Mouse (Mus musculus): ENCODE data around the gene Tma7.

The Tma7 gene

DNA sequence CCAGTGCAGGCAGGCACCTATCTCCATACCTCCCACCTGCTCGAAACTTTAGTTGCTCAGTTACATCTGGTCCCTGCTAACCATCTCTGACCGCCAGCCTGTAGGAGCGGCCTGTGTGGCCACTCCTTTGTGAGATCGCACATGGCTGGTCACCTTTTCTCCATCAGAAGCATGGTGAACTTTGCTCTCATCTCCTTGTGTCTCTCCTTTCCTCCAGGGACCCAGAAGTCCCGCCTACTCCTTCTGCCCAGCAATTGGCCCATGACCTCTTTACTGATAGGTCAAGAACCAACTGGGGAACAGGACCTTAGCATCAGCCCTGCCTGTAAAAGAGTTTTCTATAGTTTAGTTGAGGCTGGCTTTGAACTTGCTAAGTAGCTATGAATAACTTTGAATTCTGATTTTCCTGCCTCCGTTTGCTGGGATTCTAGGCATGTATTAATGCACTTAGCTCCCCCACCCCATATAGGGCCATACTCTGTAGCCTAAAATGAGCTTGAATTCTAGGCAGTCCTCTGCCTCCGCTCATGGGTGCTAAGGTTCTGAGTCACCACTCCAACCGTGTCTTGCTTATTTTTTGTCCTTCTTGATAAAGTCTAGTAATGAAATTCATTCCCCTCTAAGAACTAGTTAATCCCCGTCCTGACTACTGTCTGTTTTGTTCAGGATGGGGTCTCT, 32.3 kb downstream of the Tma7 start:
- in situ Hi-C loops (cut with MboI; ENCODE audit: low sequenced_read_pairs): no loop called here

DNA sequence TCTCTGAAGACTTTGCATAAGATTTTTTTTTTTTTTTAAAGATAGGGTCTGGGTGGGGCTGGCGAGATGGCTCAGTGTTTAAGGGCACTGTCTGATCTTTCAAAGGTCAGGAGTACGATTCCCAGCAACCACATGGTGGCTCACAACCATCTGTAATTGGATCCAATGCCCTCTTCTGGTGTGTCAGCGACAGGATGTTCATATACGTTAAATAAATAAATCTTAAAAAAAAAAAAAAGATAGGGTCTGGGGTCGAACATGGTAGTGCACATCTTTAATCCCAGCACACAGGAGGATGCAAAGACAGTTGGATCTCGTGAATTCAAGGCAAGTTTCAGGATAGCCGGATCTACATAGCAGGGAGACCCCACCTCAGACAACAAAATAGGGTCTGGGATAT, 33.1 kb downstream of the Tma7 start:
- in situ Hi-C loops (cut with MboI; ENCODE audit: low sequenced_read_pairs): no loop called here

GRCm38 (mm10) chr9:109046306-109046705, 36.1 kb downstream of the Tma7 start:
- in situ Hi-C loops (cut with MboI; ENCODE audit: low sequenced_read_pairs): no loop called here

DNA sequence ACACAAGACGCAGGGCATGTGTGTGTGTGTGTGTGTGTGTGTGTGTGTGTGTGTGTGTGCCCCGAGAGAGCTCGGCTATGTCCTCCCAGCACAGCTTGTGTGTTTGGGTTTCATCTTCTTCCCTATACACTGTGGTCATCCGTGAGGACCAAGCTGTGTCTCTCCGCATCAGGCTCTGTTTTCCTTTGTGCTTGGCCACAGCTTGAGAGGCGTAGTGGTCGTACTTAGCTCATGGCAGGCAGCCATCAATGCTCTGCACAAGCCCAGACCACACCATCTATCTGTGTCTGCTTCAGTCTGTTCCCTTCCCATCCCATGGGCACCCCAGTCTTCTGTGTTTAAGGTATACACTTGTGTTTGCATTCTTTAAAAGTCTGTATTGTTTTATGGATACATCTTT, 41.0 kb downstream of the Tma7 start:
- in situ Hi-C loops (cut with MboI; ENCODE audit: low sequenced_read_pairs): no loop called here

DNA sequence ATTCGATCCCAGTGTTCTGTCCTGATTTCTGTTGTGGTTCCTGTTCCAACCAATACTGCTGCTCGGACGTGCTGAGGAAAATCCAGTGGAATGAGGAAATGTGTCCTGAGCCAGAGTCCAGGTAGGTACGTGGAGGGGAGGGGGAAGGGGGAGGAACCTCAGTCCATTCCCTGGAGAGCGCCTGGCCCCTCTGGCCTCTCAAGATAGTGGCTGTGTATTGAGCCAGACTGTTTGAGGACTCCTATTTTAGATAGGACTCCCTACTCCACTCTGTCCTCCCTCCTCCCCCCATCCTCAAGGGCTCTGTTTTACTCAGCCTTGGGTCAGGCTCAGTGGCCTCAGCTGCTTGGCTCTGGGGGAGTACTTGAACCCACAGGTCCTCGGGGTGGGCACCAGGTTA, 41.5 kb downstream of the Tma7 start:
- in situ Hi-C loops (cut with MboI; ENCODE audit: low sequenced_read_pairs): no loop called here

DNA sequence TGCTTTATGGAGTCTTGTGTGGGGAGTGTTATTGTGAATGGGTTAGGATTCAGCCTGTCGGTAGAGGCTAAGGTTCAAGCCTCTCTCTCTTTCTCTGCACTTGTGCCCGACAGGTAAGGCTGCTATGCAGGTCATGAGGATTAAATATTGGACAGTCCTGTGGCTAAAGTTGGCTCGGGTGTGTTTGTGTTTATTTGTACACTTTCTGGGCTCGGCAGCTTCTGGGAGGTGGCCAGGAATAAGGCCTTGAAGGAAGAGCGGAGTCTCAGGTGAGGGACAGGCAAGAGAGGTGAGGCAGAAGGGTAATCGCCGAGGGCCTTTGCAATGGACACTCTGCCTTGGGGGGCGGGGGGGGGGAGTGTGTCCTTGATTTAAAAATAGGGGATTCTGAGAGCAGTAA, 42.2 kb downstream of the Tma7 start:
- in situ Hi-C loops (cut with MboI; ENCODE audit: low sequenced_read_pairs): no loop called here

- in situ Hi-C loops (cut with MboI; ENCODE audit: low sequenced_read_pairs): no loop called here
Observed at GRCm38 (mm10) chr9:109039681-109040080, 42.7 kb downstream of the Tma7 start.

DNA sequence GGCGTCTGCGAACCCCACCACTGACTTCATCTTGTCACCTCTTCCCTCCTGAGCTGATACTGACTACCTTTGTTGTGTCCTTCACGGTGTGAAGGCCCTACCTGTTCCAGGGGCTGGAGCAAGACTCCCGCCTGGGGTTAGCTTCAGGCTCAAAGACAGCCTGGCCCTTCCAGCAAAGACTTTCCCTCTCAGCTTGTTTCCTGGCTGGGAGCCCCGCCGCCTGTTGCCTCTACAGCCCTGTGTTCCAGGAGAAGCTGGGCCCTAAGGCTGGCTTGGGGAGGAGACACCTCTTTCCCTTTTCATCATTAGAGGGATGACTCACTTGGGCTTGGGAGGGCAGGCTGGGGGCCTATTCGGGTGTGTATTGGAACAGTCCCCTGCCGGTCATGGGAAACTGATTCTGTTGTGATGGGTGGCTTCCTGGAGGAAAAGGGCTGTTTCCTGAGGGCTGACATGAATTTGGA, 43.5 kb downstream of the Tma7 start:
- in situ Hi-C loops (cut with MboI; ENCODE audit: low sequenced_read_pairs): no loop called here

DNA sequence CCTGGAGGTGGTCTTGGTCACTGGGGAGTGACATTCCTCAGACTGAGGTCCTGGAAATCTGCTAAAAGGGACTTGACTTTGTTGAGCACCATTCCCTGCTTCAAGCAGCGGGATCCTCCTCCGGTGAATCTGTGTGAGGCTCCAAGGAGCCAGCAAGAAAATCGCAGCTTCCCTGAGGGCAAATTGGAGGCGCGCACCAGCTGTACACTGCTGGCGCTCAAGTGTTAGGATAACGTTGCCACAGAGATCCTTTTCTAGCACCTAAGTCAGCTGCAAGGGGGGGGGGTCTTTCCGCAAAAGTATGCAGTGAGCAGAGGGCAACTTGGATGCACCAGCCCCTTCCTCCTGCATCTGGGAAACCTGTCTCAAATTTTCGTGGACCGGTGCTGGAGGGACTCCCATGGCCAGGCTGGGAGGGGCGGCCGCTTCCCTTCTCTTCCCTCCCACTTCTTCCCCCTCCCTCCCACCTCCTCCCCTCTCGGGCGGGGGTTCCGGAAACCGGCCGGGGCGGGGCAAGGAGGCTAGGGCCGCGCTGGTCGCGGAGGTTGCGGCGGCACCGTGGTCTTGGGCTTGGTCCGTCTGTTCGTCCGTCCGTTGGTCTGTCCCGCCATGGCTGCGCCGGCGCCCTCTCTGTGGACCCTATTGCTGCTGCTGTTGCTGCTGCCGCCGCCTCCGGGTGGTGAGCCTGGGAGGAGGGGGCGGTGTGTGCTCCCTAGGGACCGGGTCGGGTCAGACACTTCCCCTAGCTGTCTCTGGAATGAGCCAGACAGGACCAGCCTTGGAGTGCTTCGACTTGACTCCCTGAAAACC, 44.1 kb downstream of the Tma7 start, which contains the start of gene Shisa5:
Shisa5 (plus strand) TSS at position 480 of the 810 bp plus-strand sequence.
- in situ Hi-C loops (cut with MboI; ENCODE audit: low sequenced_read_pairs): no loop called here

DNA sequence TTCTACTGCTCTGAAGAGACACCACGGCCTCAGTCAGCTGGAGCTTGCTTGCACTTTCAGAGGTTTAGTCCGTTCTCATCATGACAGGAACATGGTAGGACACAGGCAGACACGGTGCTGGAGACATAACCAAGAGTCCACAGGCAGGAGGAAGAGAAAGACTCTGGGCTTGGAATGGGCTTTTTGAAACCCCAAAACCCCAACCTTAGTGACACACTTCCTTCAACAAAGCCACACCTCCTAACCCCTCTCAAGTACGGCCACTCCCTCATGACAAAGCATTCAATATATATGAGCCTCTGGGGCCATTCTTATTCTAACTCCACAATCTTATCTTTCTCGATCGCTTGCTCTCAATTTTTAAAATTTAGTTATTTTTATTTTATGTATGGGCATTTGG, 50.0 kb downstream of the Tma7 start:
- in situ Hi-C loops (cut with MboI; ENCODE audit: low sequenced_read_pairs): no loop called here

- in situ Hi-C loops (cut with MboI; ENCODE audit: low sequenced_read_pairs): no loop called here
Observed at GRCm38 (mm10) chr9:109031686-109032085, 50.7 kb downstream of the Tma7 start.

- in situ Hi-C loops (cut with MboI; ENCODE audit: low sequenced_read_pairs): no loop called here
Observed at GRCm38 (mm10) chr9:109031001-109031400, 51.4 kb downstream of the Tma7 start.

DNA sequence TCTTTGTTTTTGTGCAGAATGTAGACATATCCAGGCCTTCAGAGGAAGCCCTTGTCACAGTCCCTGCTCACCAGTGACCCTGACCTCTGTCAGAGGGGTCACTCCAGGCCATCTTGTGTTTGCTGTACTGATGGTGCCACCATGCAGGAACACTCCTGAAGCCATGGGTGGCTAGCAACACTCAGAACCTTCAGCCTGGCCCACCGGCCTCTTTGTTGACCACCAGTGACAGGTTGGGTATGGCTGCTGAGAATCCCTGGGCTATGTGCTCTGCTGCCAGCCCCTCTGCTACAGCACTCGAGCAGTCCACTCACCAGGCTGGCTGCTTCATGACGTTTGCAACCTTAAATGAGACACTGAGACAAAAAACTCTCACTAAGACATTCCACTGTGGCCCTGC, 52.1 kb downstream of the Tma7 start:
- in situ Hi-C loops (cut with MboI; ENCODE audit: low sequenced_read_pairs): no loop called here

DNA sequence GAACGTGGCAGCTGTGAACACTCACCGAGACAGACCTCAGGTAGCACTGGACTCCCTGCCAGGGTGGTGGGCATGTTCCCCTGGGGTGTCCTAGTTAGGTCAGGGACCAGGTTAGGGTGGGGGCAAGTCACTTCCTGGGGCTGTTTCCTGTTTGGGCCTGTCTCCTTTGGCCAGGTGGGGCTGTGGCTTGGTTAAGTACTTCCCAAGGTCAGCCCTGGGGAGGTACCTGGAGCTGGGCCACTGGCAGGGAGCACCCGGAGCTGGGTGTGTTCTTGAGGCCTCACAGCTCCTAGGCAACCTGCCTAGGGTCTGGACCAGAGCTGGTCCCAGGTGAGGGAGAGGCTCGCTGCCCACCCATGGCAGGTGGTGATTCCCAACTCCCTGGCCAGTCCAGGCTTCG, 53.5 kb downstream of the Tma7 start:
- in situ Hi-C loops (cut with MboI; ENCODE audit: low sequenced_read_pairs): no loop called here

GRCm38 (mm10) chr9:109028421-109028820, 54.0 kb downstream of the Tma7 start:
- in situ Hi-C loops (cut with MboI; ENCODE audit: low sequenced_read_pairs): no loop called here

DNA sequence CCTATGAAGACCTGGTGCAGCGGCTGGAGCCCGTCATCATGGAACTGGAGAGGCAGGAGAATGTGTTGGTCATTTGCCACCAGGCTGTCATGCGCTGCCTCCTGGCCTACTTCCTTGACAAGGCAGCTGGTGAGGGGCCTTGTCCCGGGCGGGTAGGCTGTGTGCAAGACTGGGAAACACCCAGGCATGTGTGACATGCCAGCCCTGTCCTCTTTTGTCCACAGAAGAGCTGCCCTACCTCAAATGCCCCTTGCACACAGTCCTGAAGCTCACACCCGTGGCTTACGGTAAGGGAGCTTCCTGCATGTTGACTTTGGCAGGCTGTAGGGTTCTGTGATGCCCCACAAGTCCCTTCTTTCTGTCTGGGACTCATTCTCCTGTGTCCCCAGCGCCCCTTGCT, 54.9 kb downstream of the Tma7 start:
- in situ Hi-C loops (cut with MboI; ENCODE audit: low sequenced_read_pairs): no loop called here
